Mouse (Mus musculus) thymus, postnatal 36 days (tissue): ENCODE measurements around the gene Defa32.
"Not testable (repeated sequence)": the region's sequence is repeated elsewhere in the genome, so short reads cannot be mapped to it uniquely, and the experiment has no call there.

Experiments
- DNase-seq, 2 experiments: peaks; one replicate each; pipeline ENCODE4 v3.0.0; 2022; ENCODE audit warnings: mixed read lengths in 2 of 2

Defa32 gene

DNA sequence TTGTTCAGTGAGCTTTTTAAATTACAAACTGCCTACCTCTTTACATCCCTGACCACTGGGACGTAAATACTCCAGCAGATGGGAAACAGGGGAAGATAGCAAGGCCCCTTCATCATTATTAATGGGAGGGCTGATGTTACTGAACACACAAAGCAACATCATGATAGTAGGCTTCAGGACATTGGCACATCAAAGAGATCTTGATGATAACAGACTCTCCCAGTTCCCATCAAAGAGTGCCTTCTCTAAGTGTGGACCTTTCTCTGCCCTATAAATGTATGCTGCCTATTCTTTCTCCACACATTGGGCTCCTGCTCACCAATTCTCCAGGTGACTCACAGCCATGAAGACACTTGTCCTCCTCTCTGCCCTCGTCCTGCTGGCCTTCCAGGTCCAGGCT lies at the start of gene Defa32:
Defa32 (plus strand) TSS at position 301 of the 400 bp plus-strand sequence.
- not testable (repeated sequence) for DNase-seq

DNA sequence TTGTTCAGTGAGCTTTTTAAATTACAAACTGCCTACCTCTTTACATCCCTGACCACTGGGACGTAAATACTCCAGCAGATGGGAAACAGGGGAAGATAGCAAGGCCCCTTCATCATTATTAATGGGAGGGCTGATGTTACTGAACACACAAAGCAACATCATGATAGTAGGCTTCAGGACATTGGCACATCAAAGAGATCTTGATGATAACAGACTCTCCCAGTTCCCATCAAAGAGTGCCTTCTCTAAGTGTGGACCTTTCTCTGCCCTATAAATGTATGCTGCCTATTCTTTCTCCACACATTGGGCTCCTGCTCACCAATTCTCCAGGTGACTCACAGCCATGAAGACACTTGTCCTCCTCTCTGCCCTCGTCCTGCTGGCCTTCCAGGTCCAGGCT lies 19.9 kb upstream of the Defa32 start, which contains the start of gene Defa20:
Defa20 (plus strand) TSS at position 301 of the 400 bp plus-strand sequence.
- DNase-seq, result not testable (repeated sequence)

DNA sequence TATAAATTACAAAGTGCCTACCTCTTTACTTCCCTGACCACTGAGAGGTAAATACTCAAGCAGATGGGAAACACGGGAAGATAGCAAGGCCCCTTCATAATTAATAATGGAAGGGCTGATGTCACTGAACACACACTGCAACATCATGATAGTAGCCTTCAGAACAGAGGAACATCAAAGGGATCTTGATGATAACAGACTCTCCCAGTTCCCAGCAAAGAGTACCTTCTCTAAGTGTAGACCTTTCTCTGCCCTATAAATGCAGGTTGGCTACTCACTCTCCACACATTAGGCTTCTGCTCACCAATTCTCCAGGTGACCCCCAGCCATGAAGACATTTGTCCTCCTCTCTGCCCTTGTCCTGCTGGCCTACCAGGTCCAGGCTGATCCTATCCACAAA lies 36.3 kb downstream of the Defa32 start, which contains the start of gene Defa37:
Defa37 (plus strand) TSS at position 301 of the 400 bp plus-strand sequence.
- not testable (repeated sequence) for DNase-seq
